Mouse (Mus musculus): Measurements from ENCODE around the gene Phospho1.

DNA sequence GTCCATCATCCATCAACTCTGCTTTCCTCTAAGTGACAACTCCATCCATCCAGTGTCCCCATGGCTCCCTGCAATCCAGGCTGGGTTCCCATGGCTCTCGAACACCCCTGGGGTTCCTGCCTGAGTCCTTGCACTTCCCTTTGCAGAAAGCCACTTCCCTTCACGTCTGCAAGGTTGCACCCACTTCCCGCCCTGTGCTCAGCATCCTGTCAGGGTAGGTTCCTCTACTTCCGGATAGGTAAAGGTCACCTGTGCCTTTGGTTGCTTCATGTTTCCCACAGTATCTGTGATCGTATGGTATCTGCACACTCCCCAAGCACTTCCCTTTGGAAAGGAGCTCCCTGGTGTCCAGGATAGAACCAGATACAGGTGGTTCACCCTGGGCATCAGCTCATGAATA is 19.3 kb upstream of the Phospho1 start:
- TF ChIP-seq CTCF (IDR thresholded peaks at IDR 0.05; ENCODE audit: low read depth, low read length) (no peak), POLR2A (IDR thresholded peaks at IDR 0.05; ENCODE audit: extremely low read depth, insufficient read depth, low read length) (no peak)

All from liver, adult 2 months (tissue).